Mouse (Mus musculus) Muller cell, postnatal 12 days (primary cell): ENCODE data around the gene Clcn7.

Experiments used
- DNase-seq: peaks from one replicate; pipeline ENCODE4 v3.0.0-alpha.2; 2015; ENCODE audit errors: inconsistent ontology term

Clcn7 gene

DNA sequence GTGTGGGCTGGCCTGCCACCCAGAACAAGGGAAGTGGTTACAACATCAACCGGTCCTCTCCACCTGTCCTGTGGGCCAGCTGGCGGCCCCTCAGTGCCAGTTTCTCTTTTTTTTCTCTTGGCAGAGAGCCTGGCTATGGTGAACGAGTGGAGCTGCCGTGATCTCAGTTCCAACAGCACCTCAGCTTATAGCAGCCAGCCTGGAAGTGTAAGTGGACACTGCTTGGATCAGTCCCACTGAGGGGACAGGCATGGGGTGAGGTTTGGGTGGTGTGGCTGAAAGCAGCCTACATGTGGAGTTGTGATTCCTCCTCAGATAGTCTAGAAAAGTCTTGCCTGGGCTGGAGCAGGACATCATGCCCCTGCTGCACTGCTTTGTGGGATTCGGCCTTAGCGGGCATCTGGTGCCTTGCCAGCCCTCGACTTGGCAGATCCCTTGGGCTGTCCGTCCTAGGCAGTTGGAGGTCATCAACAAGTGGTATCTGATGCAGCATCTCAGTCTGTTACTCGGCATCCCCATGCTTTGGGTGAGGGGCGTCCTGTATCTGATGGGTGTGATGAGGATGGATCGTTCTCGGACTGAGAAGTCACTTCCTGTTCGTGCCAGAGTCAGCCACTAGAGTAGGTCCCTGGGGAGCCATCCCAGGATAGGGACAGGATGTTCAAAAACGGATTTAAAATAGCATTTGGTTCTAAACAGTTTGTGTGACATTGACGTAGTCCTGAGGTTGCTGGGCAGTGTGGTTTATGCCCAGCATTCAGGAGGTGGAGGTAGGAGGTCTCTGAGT, 77.7 kb downstream of the Clcn7 start:
- DNase-seq, result no peak

DNA sequence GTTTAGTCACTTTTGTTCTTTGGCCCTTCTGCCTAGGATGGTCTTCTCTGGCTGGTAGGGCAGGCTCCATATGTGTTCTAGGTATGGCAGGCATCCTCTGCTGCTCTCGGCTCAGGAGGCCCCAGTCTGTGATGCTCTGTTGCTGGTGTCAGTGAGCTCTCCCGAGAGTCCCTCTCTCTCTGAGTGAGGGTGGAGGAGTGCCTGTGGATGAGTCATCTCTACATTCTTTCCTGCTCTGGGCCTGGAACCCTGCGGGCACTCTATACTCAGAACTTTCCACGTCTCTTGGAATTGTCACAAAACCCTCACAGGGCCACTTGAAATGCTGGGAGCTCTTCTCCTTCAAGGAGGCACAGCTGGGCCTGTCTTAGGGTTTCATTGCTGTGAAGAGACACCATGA, 78.5 kb downstream of the Clcn7 start:
- DNase-seq, result peak; percentile 31
